16 mouse cellular contexts compared by ENCODE assay signal in genomic region chr19:37496759-37497158, GRCm38 (mm10). TPM values are rescaled to one million over a fixed set of nuclear protein-coding genes. Genes with fewer than 3 reads are reported as not detected.
DNase-seq lines count a peak whose midpoint lies in the region; ATAC-seq and TF ChIP-seq lines count a peak whose summit lies in the region.
"Had no signal": no experiment of that assay in that cellular context is flagged by ENCODE, and none has a peak within 500 bp of the region (broad histone marks: within the 10 kb centered on the region; RNA-seq: fewer than 3 reads in every experiment).

No protein-coding gene starts in this region.

- ATAC-seq in midbrain, postnatal 0 days (ENCODE audit: low FRiP score), result no peak
- no peak for ATAC-seq in midbrain, embryonic 16.5 days
- ATAC-seq: forebrain, embryonic 15.5 days had no signal

- DNase-seq in layer of hippocampus, adult 2 months (ENCODE audit: low spot score in 2 of 2), result no peak
- DNase-seq in layer of hippocampus, postnatal 10 days (ENCODE audit: low spot score in 2 of 2), result no peak
- no peak for DNase-seq in midbrain, postnatal 0 days (ENCODE audit: low spot score)
- DNase-seq in ZHBTc4 (ENCODE audit: low read depth, low spot score), result peak; percentile 86
- peak; percentile 62 for DNase-seq in testis, postnatal 14 days (ENCODE audit: low spot score)
- no peak for DNase-seq in frontal cortex, postnatal 36 days (ENCODE audit: low spot score in 2 of 2)
- DNase-seq in layer of hippocampus, postnatal 25 days (ENCODE audit: extremely low spot score in 1 of 2, low spot score in 1 of 2), result no peak
- DNase-seq: adrenal gland, postnatal 25 days; cerebellum, postnatal 10 days; heart, postnatal 14 days; liver, embryonic 13.5 days; thymus, postnatal 14 days had no signal

- no peaks in the 10 kb centered on the region for H3K9me3 ChIP-seq in midbrain, postnatal 0 days (ENCODE audit: low read length)
- no peaks in the 10 kb centered on the region for H3K9me3 ChIP-seq in midbrain, embryonic 16.5 days (replicated peaks; ENCODE audit: control insufficient read depth, low read length, poor library complexity, severe bottlenecking)
- H3K9me3 ChIP-seq: forebrain, embryonic 15.5 days; heart, embryonic 10.5 days; neural tube, embryonic 12.5 days had no signal

- no peak overlapping the region for H3K4me2 ChIP-seq in midbrain, postnatal 0 days (ENCODE audit: low read depth, low read length, poor library complexity, severe bottlenecking)
- H3K4me2 ChIP-seq in midbrain, embryonic 16.5 days (ENCODE audit: low read length), result no peak overlapping the region
- H3K4me2 ChIP-seq: forebrain, embryonic 15.5 days; liver, embryonic 13.5 days; neural tube, embryonic 12.5 days had no signal

- no peak overlapping the region for H3K4me3 ChIP-seq in layer of hippocampus, adult 2 months
- H3K4me3 ChIP-seq in midbrain, postnatal 0 days (ENCODE audit: low read depth, low read length), result no peak overlapping the region
- H3K4me3 ChIP-seq in midbrain, embryonic 16.5 days (ENCODE audit: low read depth, low read length), result no peak overlapping the region
- H3K4me3 ChIP-seq: forebrain, embryonic 15.5 days; heart, embryonic 10.5 days; liver, embryonic 13.5 days; neural tube, embryonic 12.5 days had no signal

- 88% methylated on average over 8 of the region's 8 CpGs for WGBS in midbrain, postnatal 0 days
- 88% methylated on average over 8 of the region's 8 CpGs for WGBS in midbrain, embryonic 16.5 days

- no peaks in the 10 kb centered on the region for H3K27me3 ChIP-seq in midbrain, postnatal 0 days (ENCODE audit: insufficient read depth, low read length)
- no peaks in the 10 kb centered on the region for H3K27me3 ChIP-seq in midbrain, embryonic 16.5 days (ENCODE audit: control insufficient read depth, insufficient read depth, low read depth, low read length)
- H3K27me3 ChIP-seq: forebrain, embryonic 15.5 days; neural tube, embryonic 12.5 days had no signal

- peak overlapping the region; percentile 18; the same call in 1 of the 2 replicates for H3K27ac ChIP-seq in layer of hippocampus, adult 2 months
- no peak overlapping the region for H3K27ac ChIP-seq in midbrain, postnatal 0 days (ENCODE audit: low read depth, low read length)
- H3K27ac ChIP-seq in midbrain, embryonic 16.5 days (ENCODE audit: low read length), result no peak overlapping the region
- H3K27ac ChIP-seq: forebrain, embryonic 15.5 days; heart, embryonic 10.5 days; liver, embryonic 13.5 days; neural tube, embryonic 12.5 days had no signal

- H3K36me3 ChIP-seq in midbrain, postnatal 0 days (ENCODE audit: insufficient read depth, low read length), result no peaks in the 10 kb centered on the region
- H3K36me3 ChIP-seq in midbrain, embryonic 16.5 days (ENCODE audit: control insufficient read depth, insufficient read depth, low read length), result no peaks in the 10 kb centered on the region
- H3K36me3 ChIP-seq: forebrain, embryonic 15.5 days; heart, embryonic 10.5 days; liver, embryonic 13.5 days; neural tube, embryonic 12.5 days had no signal

- TF ChIP-seq CTCF in layer of hippocampus, adult 2 months (conservative IDR thresholded peaks at IDR 0.05), result peak; percentile 45
- 0 out of 2 replicates have a peak, but pooled peaks have one; percentile 23 for TF ChIP-seq CTCF in midbrain, postnatal 0 days (IDR thresholded peaks at IDR 0.05)

- H3K9ac ChIP-seq in midbrain, postnatal 0 days (replicated peaks; ENCODE audit: low read length, poor library complexity, severe bottlenecking), result no peak overlapping the region
- H3K9ac ChIP-seq in midbrain, embryonic 16.5 days (ENCODE audit: low read depth, low read length), result no peak overlapping the region
- H3K9ac ChIP-seq: forebrain, embryonic 15.5 days; liver, embryonic 13.5 days; neural tube, embryonic 12.5 days had no signal

- H3K4me1 ChIP-seq in midbrain, postnatal 0 days (ENCODE audit: insufficient read depth, low read length), result no peaks in the 10 kb centered on the region
- H3K4me1 ChIP-seq in midbrain, embryonic 16.5 days (ENCODE audit: control insufficient read depth, insufficient read depth, low read length), result no peaks in the 10 kb centered on the region
- H3K4me1 ChIP-seq: forebrain, embryonic 15.5 days; neural tube, embryonic 12.5 days had no signal

RNA-seq across cellular contexts. Expression of gene Exoc6, which starts 53.5 kb away (rescaled TPM):
- 10 to 100 TPM; 53.3 to 54.7 TPM for total RNA-seq in layer of hippocampus, adult 2 months (2021)
- 10 to 100 TPM; 54.9 to 59.6 TPM for total RNA-seq in layer of hippocampus, postnatal 10 days (2021)
- total RNA-seq in midbrain, postnatal 0 days (2014; rRNA removed), result 27.2 and 29.2 TPM in 2 replicates
- 25.5 and 27.5 TPM in 2 replicates for polyA plus RNA-seq in midbrain, postnatal 0 days (2015; fragmentation: Nextera tagmentation; extraction: Ambion mirVana)
- polyA plus RNA-seq in midbrain, embryonic 16.5 days (2015; fragmentation: Nextera tagmentation; extraction: Ambion mirVana), result 26.0 and 27.8 TPM in 2 replicates
- 10 to 100 TPM; 50.8 to 52.3 TPM for total RNA-seq in layer of hippocampus, postnatal 25 days (2021)

Comparison
In these comparisons a context has a peak if more than half of its experiments do, and no peak if none do; other contexts are left out.
1. DNase-seq: peak in ZHBTc4 (single experiment) and testis, postnatal 14 days (single experiment); none in layer of hippocampus, adult 2 months (0 of 2), layer of hippocampus, postnatal 10 days (0 of 2), midbrain, postnatal 0 days (single experiment), frontal cortex, postnatal 36 days (0 of 2) and layer of hippocampus, postnatal 25 days (0 of 2).